Mouse (Mus musculus): ENCODE measurements around the gene 4930467E23Rik.
"Not testable (repeated sequence)": the region's sequence is repeated elsewhere in the genome, so short reads cannot be mapped to it uniquely, and the experiment has no call there.

Gene 4930467E23Rik

DNA sequence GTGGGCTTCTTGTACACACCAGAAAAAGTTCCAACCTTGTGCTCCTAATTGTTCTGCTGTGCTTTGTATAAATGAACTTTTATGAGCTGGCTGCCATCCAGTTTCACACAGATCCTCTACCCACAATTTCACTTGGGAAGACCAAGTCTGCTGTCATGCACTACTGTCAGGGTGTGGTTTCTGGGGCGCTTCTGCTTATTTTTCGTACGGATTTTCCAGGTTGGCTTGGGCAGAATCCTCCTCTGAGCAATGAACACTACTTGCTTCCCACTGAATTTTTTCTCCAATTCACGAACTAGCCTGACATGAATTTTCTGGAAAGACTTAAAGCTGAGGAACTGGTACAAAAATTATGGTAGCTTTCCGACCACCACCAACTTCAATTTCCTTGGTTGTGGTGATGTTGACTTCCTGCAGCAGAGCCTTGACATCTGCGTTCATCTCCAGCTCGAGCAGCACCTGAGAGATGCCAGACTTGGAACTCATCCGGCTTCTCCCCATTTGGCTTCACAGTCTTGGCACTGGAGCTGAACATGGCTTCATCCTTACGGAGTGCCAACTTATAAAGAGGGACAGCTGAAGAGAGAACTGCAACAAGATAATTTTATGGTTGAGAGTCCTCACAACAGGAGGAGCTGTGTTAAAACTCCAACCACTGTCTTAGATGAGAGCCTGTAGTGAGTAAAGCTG is 18.1 kb upstream of the 4930467E23Rik start:
- DNase-seq (ENCODE audit: low spot score) = not testable (repeated sequence)

DNA sequence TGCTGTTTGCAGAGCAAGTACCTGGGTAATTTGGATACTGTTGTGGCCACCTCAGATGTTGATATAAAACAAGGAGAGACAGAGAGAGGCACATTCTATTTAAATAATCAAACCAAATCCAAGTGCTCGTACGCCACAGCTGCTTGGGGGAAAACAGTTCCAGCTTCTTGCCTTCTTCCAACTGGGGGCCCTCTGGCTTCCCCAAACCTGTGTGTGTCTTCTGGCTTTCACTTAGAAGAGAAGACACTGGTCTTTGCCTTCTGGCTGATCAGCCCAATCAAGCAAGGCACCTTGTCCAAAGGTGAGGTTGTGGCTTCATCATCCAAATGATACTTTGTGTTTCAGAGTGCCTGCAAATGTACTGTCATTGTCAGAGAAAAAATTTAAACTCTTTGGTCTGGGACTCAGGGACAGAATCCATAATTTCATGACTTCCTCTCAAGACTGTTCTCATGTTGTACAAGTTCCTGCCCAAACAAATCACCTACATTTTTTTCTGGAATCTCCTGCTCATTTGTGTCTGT is 17.1 kb upstream of the 4930467E23Rik start:
- DNase-seq (ENCODE audit: low spot score) = not testable (repeated sequence)

DNA sequence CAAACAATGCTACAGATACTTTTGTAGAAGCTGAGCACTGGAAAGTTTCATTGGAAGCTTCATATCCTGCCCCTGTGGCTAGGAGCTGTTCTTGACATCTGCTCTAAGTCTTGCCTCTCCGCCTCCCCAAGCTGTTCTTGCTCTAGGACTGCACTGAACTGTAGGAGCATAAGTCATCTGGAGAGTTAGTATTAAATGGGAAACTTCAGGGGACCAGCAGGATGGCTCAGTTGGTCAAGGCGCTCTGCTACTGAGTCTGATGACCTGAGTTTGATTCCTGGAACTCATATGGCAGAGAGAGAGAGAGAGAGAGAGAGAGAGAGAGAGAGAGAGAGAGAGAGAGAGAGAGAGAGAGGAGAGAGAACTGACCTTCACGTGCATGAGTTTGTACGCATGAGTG is 16.6 kb upstream of the 4930467E23Rik start:
- not testable (repeated sequence) for DNase-seq (ENCODE audit: low spot score)

DNA sequence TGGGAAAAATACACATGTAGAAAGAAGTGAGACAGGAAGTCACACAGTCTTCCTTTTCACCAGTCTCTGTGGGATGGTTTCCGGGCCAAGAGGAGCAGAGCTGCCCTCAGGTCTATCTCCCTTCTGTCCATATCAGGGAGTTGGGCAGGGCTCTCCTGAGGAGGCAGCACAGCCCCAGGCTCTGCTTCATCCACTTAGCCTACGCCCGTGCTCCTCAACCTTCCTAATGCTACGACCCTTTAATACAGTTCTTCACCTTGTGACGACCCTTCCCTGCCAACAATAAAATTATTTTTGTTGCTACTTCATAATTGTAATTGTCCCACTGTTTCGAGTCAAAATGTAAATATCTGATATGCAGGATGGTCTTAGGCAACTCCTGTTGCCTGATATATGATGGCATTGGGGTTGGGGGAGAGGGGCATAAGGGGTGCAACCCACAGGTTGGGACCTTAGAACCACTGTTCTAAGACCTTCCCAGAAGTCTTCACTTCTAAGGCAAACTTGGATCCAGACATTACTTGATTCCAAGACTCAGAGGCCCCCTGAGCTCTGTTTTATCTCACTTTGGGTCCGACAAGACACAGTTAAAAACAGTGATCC is 16.0 kb upstream of the 4930467E23Rik start:
- not testable (repeated sequence) for DNase-seq (ENCODE audit: low spot score)

DNA sequence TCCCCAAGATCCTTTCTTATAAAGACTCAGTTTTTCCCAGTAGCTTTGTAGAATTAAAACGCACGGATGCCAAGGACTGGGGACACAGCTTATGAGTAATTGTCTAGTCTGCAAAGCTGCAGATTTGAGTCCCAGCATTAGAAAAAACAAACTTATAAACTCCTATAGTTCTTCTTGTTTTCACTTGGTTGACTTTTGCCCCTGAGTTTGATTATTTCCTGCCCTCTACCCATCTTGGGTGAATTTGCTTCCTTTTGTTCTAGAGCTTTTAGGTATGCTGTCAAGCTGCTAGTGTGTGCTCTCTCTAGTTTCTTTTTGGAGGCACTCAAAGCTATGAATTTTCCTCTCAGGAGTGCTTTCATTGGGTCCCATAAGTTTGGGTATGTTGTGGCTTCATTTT is 14.9 kb upstream of the 4930467E23Rik start:
- DNase-seq (ENCODE audit: low spot score) = not testable (repeated sequence)

DNA sequence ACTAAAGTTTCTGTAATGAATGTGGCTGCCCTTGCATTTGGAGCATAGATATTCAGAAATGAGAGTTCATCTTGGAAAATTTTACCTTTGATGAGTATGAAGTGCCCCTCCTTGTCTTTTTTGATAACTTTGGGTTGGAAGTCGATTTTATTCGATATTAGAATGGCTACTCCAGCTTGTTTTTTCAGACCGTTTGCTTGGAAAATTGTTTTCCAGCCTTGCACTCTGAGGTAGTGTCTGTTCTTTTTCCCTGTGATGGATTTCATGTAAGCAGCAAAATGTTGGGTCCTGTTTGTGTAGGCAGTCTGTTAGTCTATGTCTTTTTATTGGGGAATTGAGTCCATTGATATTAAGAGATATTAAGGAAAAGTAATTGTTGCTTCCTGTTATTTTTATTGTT is 14.1 kb upstream of the 4930467E23Rik start:
- DNase-seq (ENCODE audit: low spot score) = not testable (repeated sequence)

DNA sequence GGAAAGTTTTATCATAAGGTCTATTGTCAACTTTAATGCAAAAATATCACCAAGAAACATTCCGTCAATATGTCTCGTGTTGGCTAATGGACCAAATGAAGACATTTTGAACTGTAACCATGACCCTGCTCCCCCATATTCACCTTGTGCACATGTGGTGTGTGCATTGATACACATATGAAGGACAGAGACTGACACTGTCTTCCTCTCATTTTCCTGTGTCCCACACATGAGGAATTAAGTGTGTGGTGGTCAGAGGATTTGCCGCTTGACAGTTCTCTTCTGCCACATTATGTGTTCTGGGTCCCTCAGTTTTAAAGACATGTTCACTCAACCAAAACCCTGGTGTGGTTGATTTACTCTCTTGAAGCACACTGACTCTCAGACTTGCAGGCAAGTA is 11.5 kb upstream of the 4930467E23Rik start:
- not testable (repeated sequence) for DNase-seq (ENCODE audit: low spot score)

DNA sequence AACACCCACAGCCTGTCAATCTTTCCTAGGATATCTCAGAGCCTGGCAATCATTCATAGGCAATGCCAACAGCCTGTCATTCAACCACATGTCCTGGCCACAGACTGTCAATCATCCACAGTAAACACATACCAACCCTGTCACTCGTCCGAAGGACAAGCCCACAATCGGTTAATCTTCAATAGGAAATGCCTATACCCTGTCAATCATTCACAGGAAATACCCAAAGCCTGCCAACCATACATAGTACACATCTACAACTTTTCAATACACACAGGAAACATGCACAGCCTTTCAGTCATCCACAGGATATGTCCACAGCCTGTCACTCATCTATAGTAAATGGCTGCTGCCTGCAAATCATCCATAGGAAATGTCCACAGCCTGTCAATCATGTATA is 9.9 kb upstream of the 4930467E23Rik start:
- DNase-seq (ENCODE audit: low spot score) = not testable (repeated sequence)

DNA sequence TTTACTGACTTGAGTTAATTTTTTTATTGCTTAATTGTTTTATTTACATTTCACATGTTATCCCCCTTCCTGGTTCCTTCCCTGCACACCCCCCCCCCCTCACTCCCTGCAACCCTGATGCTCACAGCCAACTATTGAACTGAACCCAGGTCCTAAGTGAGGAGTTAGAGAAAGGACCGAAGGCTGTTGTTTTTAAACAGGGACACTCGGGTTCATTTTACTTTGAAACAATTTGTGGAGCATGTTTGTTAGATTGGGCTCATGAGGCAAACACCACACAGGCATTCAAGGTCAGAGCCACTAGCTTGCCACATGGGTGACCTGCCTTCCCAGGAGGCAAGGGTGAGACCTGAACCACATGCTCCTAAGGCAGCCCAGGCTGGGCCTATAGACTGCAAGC is 4.5 kb upstream of the 4930467E23Rik start:
- not testable (repeated sequence) for DNase-seq (ENCODE audit: low spot score)

DNA sequence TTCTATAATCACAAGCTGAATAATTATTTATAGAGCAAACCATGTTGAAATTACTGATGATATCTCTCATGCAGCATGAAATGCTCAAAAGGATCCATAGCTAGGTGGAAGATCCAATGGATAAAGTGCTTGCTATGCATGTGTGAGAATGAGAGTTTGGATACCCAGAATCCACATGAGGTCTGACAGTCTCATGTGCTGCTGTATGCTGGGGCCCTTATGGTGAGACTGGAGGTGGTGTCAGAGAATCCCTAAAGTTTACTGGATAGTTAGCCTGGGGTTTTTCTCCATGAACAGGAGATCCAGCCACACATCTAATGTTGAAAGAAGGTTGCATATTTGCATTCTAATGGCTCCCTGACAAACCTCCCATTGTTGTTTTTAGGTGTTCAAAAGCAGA is 22.4 kb downstream of the 4930467E23Rik start:
- DNase-seq (ENCODE audit: low spot score) = peak; percentile 2

DNA sequence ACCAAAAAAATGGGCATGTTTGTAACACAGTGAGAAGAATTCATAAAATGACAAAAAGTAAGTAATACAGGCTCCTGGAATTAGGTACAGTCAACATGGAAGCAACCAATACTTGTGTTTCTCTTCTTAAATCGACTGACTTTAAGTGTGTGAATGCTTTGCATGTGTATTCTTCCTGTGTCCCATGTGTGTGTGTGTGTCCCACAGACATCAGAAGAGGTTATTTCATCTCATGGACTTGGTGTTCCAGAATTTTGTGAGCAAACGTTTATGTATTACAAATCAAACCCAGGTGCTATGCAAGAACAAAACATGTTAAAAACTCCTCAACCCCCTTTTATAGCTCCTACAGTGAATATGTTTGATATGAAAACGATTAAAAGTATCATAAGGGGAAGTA is 24.8 kb downstream of the 4930467E23Rik start:
- peak; percentile 20 for DNase-seq (ENCODE audit: low spot score)

DNA sequence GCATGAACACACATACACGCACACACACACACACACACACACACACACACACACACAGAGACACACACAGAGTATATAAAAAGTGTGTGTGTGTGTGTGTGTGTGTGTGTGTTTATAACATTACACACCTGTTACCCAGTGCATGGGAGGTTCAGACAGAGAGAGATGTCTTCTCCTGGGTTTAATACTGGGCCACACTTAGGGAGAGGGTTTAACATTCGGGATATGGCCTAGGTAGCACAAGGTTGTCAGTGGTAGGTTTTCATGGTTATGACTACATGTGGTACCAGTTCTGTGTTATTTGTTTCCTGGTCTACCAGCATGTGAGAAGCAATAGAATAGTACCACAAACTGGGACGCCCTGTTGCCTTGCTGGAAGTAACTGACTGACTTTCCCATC is 25.6 kb downstream of the 4930467E23Rik start:
- DNase-seq (ENCODE audit: low spot score) = not testable (repeated sequence)

DNA sequence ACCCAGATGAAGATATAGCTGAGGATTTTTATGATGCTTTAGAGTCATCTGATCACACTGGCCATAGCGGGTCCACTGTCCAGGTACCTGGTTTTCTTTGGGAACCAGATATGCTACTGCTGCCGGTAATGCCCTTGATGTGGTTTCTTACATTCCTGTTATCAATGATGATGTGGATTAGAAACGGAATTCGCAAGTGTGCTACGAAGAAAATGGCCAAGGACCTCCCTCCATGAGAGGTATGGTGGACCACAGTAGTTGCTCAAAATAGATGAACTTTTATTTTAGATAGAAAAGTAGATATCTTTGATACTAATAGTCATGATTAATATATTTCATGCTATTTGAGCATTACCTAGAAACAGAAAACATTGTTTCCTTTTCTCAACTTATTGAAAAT is 32.3 kb downstream of the 4930467E23Rik start:
- DNase-seq (ENCODE audit: low spot score) = peak; percentile 8

DNA sequence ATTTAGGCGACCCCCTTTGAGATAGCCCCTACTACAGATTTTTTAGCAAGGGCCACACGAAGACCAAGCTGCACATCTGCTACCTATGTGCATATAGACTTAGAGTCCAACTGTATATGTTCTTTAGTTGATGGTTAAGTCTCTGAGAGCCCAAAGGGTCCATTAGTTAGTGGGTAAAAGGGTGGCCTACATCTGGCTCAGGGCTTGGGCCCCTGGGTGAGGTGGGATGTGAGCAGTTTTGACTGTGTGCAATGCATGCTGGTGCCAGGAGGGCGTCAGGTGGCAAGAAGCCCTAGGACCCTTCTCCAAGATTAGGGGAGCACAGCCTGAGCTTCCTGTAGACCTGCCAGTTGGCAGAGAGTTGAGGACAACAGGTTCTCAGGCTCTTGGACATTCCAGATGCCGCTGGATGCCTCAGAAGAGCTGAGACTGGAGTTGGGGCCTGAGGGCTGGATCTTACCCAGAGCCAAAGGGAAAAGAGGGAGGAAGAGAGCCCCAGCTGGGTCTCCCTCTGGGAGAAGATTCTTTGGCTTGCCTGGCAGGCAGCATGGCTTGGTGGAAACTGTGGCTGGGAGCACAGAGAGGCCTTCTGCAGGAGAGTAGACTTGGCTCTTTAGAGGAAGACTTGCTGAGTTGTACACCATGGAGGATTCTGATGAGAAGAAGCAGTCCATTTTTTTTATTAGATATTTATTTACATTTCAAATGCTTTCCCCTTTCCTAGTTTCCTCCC is 33.6 kb downstream of the 4930467E23Rik start:
- peak; percentile 12 for DNase-seq (ENCODE audit: low spot score)

DNA sequence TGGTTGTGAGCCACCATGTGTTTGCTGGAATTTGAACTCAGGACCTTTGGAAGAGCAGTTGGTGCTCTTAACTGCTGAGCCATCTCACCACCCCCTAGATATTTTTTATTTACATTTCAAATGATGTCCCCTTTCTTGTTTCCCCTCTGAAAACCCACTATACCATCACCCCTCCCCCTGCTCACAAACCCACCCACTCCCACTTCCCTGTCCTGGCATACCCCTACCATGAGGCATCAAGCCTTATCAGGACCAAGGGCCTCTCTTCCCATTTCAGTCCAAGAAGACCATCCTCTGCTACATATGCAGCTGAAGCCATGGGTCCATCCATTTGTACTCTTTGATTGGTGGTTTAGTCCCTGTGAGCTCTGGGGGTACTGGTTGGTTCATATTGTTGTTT is 36.2 kb downstream of the 4930467E23Rik start:
- DNase-seq (ENCODE audit: low spot score) = peak; percentile 35

DNA sequence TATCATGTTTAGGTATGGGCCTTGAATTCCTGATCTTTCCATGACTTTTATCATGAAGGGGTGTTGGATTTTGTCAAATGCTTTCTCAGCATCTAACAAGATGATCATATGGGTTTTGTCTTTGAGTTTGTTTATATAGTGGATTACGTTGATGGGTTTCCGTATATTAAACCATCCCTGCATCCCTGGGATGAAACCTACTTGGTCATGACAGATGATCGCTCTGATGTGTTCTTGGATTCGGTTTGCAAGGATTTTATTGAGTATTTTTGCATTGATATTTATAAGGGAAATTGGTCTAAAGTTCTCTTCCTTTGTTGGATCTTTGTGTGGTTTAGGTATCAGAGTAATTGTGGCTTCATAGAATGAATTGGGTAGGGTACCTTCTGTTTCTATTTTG is 44.1 kb downstream of the 4930467E23Rik start:
- peak; percentile 2 for DNase-seq (ENCODE audit: low spot score)

DNA sequence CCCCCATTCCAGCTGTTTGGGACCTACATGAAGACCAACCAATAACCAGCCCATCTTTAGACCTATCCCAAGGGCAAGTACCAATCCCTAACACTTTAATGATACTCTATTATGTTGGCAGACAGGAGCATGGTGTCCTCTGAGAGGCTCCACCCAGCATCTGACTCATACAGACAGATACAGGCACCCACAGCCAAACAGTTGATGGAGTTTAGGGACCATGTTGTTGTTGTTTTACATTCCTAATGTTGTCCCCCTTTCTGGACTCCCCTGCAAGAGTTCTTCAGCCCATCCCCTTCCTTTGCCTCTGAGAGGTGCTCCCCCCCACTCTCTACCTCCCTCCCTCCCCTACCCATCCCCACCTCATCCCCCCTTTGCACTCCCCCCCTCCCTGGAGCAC is 46.9 kb downstream of the 4930467E23Rik start:
- DNase-seq (ENCODE audit: low spot score) = peak; percentile 12

DNA sequence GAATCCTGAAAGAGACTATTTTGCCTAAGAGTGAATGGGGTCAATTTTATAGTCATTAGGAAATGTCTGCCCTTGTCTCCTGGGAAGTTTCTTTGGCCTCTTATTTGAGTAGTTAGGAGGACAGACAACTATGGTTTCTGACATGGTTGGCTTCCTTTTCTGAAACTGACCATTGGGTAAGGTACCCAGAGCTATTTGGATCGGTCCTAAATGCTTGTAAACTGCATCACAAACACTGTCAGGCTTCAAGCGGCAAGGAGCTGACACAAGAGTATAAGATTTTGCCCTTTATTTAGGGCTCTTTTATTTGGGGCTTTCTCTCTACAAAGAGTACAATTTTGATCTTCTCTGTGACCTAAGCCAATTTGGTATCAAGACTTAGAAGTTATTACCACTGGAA is 48.1 kb downstream of the 4930467E23Rik start:
- DNase-seq (ENCODE audit: low spot score) = not testable (repeated sequence)

DNA sequence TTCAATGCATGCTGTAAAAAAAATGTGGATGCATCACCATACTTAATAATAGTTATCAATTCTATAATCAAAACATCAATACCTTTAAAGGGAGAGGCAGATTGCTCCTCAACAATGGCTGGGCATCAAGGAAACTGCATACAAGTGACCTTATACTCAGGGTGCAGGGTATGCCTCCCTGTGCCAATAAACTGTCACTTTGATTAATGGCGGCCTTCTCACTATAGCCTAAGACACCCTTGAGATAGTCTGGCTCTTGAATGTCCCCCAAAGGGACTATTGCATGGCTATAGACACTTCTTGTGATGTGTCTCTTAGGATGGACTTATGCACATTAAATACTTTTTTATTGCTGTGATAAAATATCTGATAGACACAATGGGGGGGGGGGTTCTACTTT is 48.8 kb downstream of the 4930467E23Rik start:
- not testable (repeated sequence) for DNase-seq (ENCODE audit: low spot score)

DNA sequence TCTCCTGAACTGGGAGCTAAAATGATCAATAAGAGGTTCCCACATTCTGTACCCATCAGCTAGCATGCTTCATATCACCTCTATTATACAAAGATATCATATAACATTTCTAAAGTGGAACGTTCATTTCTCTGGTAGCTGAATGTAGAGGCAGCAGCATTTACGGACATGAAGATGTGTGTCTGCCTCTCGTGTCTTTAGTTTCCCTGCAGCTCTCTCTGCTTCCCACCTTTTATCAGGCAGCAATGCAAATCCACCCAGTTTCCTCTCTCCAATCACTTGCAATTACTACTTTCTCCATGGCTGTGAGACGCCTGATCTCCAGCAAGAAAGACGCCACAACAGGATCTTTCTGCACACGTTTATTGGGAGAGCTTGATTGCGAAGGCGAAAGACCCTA is 49.5 kb downstream of the 4930467E23Rik start:
- not testable (repeated sequence) for DNase-seq (ENCODE audit: low spot score)

DNA sequence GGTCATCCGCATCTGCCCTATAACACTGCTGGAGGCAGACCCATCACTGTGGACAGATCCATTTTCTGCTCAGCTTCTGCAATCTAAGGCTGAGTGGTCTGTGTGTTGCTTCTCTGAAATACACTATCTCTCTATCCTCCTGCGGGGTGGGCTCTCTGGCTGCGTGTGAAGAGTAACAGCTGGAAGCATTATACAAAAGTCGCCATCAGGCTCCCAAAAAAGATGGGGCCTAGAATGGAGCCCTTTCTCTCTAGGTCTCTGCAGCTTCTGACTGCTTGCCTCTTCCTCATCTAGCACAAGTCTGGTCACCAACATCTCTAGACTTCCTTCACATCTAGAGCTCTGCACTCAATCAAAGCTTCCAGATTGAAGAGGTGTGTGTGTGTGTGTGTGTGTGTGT is 50.8 kb downstream of the 4930467E23Rik start:
- DNase-seq (ENCODE audit: low spot score) = not testable (repeated sequence)

DNA sequence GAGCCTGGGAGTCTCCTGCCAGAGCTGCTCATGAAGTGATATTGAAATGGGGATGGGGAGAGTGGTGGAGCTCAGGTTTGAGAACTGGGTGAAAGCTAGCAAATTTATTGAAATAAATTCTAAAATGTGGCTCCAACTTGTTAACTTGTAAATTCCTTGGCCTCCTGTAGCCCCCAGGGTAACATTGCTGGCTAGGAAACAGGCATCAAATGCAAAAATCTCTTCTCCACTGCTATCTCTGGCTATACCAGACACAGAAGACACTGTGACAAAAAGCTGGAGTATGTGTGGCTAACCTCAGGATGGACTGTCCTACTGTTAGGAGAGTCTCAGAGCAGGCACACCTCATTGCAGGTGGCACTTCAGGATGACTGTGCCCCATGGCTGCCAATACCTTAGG is 51.3 kb downstream of the 4930467E23Rik start:
- DNase-seq (ENCODE audit: low spot score) = not testable (repeated sequence)
